Mouse (Mus musculus): ENCODE results near the gene BC035044. TPM values are rescaled to one million over a fixed set of nuclear protein-coding genes. Genes with fewer than 3 reads are reported as not detected.

Gene BC035044
- total RNA-seq, 1 experiment from 2014 or later, result 25.3 TPM

- ATAC-seq (ENCODE audit: extremely low read depth, insufficient number of reproducible peaks, low FRiP score, poor library complexity, severe bottlenecking), result peak; percentile 56
Observed at GRCm38 (mm10) chr6:128799144-128799895, 91.6 kb downstream of the BC035044 start.

Other genes with a start within 250 kb of the BC035044 start
- gene Clec2h, start 228.7 kb downstream of the BC035044 start, total RNA-seq (2017), result not detected in 2 replicates
- gene Klrb1, start 168.1 kb downstream of the BC035044 start, total RNA-seq (2017), result 0.61 and 0.93 TPM in 2 replicates
- 2.4 and 3.2 TPM in 2 replicates for gene Klrb1c, start 101.9 kb downstream of the BC035044 start, total RNA-seq (2017)
- 2.9 TPM in 1 of 2 replicates, not detected in the other for gene Gm44511, start 64.8 kb downstream of the BC035044 start, total RNA-seq (2017)
- 0.37 and 1.5 TPM in 2 replicates for gene Klrb1b, start 64.8 kb downstream of the BC035044 start, total RNA-seq (2017)
- gene Clec2i, start 3.5 kb downstream of the BC035044 start, total RNA-seq (2017), result 148 and 170 TPM in 2 replicates
- 2.9 TPM in 1 of 2 replicates, not detected in the other for gene Clec2g, start 43.3 kb upstream of the BC035044 start, total RNA-seq (2017)
- gene Klrb1f, start 154.8 kb upstream of the BC035044 start, total RNA-seq (2017), result 0.86 and 1.2 TPM in 2 replicates
- 0.23 and 0.25 TPM in 2 replicates for gene Clec2e, start 209.8 kb upstream of the BC035044 start, total RNA-seq (2017)